Mouse (Mus musculus) ovary, adult 18-20 months (tissue): Measurements from ENCODE around the gene Rhbdd2.

ENCODE experiments used
- DNase-seq: peaks from one replicate; pipeline ENCODE4 v3.0.0; 2022; ENCODE audit warnings: low spot score, mixed read lengths

Gene Rhbdd2

GRCm38 (mm10) chr5:135682009-135682408 lies 49.6 kb downstream of the Rhbdd2 start:
- no peak for DNase-seq

DNA sequence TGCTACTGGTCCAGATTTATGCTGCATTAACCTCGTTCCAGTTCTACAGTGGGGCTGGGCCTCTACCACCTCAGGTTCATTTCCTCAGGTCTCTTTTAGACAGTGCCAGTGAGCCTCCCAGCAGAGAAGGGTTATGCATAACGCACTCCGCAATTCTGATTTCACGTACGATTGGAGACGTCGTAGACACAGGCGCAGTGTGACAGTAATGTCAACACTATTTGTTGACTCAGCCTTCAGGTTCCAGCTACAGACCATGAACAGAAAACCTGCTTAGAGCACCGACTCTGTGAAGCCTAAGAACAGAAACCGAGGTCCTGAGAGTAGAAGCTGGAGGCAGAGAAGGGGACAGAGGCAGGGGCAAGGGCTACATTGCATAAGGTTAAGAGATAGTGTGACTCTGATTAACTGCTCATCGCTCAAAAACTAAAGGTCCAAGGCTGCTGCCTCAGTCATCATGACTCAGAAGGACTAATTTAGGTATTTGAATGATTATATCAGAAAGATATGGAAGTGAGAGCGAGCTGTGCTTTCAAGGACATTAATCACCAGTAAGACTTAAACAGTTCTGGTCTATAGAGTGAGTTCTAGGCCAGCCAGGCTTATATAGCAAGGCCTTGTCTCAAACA lies 50.6 kb downstream of the Rhbdd2 start:
- DNase-seq: no peak

DNA sequence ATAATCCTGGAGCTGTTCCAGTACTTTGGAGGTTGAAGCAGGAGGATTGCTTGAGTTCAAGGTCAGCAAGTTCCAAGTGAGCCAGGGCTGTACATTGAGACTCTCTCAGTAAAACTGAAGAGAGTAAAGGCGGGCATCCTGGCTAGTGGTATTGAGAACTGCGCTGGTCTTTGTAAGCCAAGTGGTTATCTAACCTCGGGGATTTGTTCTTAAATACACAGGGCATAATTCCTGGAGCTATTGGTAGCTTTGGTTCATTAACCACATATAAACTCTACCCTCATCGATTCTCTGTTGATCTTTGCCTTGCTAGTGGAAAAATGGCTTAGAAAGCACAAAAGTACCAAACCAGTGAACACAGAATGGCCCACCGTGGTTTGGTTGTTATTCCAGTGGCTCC lies 58.0 kb downstream of the Rhbdd2 start:
- DNase-seq: no peak

DNA sequence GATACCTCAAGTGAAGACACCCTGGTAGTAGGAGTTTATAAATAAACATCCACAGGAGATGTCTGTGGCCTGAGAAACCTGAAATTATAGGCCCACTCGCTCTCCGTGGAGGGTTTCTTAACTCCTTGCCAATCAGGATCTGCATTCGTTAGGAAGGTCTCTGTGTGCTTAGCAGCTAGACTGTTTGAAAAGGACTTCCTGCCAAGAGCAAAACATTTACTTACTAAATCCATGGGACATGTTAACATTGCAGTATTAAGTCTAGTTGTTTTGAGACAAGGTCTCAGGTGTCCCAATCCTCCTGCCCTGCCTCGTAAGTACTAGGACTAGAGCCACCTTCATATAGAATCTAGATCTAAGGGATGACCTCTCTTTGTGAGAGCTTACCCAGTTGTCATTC lies 58.8 kb downstream of the Rhbdd2 start:
- no peak for DNase-seq

DNA sequence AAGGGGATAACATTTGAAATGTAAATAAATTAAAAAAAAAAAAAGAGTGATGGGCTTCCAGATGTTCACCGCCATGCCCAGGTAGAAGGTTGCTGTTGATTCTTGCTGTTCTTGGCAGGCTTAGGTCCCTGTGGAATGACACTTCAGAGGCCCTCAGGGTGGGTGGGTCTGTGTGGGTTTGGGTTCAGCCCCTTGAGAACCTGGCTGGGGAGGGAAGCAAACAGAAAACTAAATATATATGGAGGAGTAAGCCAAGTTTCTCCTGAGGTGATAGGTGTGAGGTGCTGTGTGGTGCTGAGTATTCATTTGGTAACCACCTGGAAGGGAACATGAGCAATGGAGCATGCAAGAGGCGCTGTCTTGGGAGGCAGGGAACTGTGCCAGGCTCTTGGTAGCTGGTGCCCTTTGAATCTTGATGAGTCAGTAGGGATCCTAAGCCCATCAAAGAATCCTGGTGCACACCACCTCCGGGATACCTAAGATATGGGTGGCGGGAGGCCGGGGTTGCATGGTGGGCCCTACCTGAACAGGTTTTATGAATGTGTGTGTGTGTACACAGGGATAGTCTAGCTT lies 60.9 kb downstream of the Rhbdd2 start:
- no peak for DNase-seq

- DNase-seq: no peak
Observed at GRCm38 (mm10) chr5:135695277-135695721, 62.9 kb downstream of the Rhbdd2 start.
